Mouse (Mus musculus): ENCODE measurements around the gene Nop16.
"Not testable (repeated sequence)": the region's sequence is repeated elsewhere in the genome, so short reads cannot be mapped to it uniquely, and the experiment has no call there.

The Nop16 gene

GRCm38 (mm10) chr13:54589996-54590951, at the start of gene Nop16, which contains the start of gene Higd2a:
TSS of gene Nop16 (minus strand) at chr13:54590090.
TSS of gene Higd2a (plus strand) at chr13:54590207.
- DNase-seq (ENCODE audit: low read depth), result peak; percentile 96

- DNase-seq (ENCODE audit: low read depth), result no peak
Observed at GRCm38 (mm10) chr13:54635011-54635410, 45.1 kb upstream of the Nop16 start.

DNA sequence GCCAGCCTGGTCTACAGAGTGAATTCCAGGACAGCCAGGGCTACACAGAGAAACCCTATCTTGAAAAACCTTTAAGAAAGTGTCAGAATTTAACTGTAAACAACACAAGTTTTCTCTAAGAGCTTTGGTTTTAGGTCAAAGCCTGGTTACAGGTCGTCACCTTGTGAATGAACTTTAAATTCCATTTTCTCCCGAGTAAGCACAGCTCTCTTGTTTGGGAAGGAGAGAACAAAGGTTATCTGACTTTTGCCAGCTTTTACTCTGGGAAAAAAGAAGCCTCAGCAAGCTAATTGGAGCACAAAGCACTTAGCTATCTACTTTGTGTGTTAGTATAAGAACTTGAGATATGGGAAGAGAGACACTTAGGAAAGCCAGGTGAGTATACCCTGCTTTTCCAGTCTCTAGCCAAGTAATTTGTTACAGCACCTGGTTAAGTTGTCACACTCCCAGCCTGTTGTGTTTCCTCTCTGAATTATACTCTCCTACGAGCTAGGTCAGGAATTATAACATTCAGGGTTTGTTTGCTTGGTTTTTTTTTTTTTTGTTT, 42.9 kb upstream of the Nop16 start:
- no peak for DNase-seq (ENCODE audit: low read depth)

DNA sequence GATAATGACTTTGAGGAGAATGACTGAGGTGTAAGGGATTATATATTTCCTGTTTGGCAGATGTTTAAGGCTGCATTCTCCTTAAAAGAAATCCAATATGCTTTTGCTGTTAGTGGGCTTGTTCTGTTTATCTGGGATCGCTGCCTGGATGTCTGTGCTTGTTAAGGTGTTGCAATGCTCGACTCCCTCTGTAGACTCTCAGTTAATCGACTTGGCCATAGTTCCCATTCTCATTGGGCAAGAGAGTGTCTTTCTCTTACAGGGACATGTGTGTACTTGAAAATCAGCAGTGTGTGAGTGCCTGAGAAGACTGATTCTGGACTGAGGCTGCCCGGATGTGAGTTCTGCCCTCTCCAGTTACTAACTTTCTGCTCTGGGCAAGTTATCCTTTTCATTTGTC, 39.2 kb upstream of the Nop16 start:
- DNase-seq (ENCODE audit: low read depth), result peak; percentile 91

DNA sequence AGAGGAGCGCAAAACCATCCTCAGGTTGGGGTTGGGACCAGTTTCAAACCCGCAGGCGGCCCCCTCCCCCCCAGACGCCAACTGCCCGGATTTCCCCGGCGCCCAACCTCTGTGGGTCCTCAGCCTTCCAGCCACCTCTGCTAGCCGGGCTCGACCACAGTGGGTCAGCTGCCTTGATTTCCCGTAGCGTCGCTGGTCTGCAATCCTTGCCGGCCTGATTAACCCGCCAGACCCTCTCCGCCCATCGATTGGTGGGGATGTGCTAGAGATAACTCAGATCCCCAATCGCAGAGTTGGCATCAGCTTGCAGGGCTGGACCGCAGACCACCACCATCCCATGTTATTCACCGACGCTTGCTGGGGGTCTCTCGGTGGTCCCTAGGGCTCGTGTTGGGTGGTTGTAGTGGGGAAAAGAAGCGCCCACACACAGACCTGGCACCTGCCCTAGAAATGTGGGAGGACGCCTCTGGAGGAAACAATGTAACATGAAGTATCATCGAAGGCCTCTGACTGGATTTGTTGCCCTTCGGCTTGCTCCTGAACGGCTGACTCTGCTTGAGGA, 32.2 kb upstream of the Nop16 start:
- DNase-seq (ENCODE audit: low read depth), result no peak

GRCm38 (mm10) chr13:54621155-54621932, 31.5 kb upstream of the Nop16 start, which contains the start of gene Faf2:
TSS of gene Faf2 (plus strand) at chr13:54621784.
- DNase-seq (ENCODE audit: low read depth), result peak; percentile 86

DNA sequence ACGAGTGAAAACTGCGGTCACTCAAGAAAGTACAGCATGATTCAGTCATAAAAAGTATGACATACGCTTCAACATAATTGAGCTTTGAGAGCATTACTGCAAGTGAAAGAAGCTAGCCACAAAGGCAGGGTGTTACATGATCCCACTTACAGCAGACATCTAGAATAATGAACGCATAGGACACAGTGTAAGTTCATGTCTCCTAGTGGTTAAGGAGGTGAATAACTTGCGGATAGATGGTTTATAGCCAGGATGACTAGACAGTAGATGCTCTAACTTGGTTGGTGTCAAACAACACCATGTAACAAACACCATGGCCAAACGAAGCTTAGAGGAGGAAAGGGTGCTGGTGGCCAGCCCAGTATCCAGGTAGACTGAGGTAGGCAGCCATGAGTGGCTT, 27.1 kb upstream of the Nop16 start:
- DNase-seq (ENCODE audit: low read depth), result no peak

GRCm38 (mm10) chr13:54616307-54616706, 26.4 kb upstream of the Nop16 start:
- DNase-seq (ENCODE audit: low read depth), result no peak

- not testable (repeated sequence) for DNase-seq (ENCODE audit: low read depth)
Observed at GRCm38 (mm10) chr13:54613141-54613540, 23.3 kb upstream of the Nop16 start.

DNA sequence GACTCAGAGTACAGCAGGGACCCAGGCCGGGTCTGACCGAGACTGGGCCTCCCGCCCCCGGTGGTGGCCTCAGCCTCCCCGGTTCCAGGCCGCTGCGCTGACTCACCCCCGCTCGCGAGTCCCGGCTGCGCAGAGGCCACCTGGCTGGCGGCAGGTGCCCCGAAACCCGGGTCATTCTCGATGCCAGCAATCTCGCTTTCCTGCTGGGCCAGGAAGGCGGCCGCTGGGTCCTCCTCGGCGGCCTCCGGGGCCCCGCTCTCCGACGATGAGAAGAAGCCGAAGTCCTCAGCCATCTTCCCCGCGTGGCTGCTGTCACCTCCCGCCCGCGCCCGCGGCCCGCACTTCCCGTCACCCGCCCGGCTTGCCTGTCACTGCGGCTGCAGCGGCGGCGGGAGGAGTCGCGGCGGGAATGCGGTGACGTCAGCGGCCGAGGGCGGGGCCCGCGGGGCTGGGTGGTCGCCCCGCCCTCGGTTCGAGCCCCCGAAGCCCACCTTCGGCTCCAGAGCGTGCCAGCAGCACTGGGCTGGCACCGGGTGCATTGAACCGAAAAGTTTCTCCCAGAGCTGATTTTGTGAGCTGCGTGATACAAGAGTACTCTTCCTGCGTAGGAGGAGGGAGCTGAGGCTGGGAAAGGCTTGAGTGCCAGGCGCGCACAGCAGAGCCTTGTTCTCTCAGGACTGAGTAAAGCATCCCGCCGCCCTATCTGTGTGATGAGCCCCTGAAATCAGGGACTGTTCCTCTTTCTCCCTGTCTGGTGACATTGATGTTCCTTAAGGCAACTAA, 21.3 kb upstream of the Nop16 start, which contains the start of gene Cltb:
Cltb (minus strand) TSS at position 373 of the 783 bp plus-strand sequence.
- no peak for DNase-seq (ENCODE audit: low read depth)

DNA sequence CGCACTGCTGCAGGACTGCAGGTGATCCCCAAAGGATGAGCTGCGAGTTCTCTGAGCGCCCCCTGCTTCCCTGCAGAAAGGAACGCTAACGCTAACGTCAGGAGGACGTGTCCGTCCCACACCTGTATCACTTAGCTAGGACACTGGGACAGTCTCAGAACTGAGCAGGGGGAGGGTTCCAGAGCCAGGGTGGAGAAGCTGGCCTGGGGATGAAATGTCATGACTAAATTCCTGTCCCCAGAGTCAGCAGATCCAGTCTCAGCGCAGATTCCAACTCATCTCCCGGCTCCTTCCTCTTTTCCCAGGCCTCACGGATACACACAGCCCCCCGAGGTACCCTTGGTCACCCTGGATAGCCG, 20.7 kb upstream of the Nop16 start:
- no peak for DNase-seq (ENCODE audit: low read depth)

DNA sequence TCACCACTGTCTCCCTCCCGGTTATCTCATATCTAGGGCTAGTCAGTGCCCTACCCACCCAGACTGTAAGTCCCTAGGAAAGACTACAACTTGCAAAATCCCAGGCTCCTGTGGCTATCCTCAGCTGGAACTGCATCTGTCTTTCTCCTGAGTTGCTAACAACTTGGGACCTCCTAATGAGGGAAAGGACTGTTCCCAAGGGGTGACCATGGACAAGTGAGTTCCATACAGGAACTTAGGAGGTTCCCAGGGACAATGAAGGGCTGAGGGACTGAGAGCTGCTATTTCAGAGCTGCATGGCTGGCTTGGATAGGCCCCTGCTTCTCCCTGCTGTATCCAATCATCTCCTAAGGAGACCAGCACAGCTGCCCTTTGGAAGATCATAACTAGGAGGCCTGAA, 19.4 kb upstream of the Nop16 start:
- DNase-seq (ENCODE audit: low read depth), result no peak

DNA sequence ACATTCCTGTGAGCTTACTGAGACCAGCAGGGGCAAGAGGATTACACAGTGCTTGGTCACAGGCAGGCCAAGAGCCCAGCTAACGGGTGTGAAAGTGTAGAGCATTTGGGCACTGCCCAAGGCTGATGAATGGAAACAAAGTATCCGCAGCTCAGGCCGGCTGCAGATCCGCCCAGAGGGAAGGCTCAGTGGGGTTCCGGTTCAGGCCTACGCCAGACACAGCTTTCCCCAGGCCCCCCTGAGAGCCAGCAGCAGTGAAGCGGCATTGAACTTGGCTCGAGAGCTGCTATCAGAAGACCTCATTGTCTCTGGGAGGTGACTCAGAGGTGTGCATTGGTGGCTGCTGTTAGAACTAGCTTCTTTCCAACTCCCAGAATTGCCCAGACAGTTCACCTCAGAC, 18.8 kb upstream of the Nop16 start:
- DNase-seq (ENCODE audit: low read depth), result peak; percentile 91

- no peak for DNase-seq (ENCODE audit: low read depth)
Observed at GRCm38 (mm10) chr13:54608002-54608401, 18.1 kb upstream of the Nop16 start.

DNA sequence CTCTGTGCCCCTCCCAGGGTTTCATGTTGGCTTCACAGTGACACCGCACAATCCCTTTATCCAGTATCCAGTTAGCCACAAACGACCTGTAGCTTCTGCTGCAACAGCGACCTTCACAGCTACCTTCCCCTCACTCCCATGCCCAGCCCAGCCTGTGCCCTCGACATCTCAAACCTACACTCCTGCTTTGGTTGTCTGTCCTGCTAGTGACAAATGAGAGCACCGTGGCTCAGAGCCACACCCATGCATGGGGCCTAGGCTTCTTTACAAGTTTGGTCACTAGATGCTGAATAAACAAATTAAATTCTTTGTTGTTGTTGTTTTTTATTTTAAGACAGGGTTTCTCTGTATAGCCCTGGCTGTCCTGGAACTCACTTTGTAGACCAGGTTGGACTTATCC, 17.3 kb upstream of the Nop16 start:
- DNase-seq (ENCODE audit: low read depth), result no peak

DNA sequence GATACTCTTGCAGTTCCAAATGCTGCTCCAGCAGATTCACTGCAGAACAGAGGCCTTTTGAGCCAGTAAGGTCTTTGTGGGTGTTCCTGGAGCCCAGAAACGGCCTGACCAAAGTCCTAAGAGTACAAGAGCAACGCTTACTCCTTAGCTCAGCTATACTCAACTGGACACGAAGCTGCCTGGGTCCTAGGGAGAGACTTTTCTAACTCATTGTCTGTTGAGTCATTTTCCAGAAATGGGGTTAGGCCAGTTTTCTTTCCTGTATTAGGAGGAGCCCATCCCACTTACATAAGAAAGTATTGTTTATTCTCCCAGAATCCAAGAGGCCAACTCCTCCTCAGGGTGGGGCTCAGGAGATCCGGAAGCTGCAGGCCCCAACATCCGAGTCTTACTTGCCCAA, 15.5 kb upstream of the Nop16 start:
- no peak for DNase-seq (ENCODE audit: low read depth)

GRCm38 (mm10) chr13:54604221-54604620, 14.3 kb upstream of the Nop16 start:
- DNase-seq (ENCODE audit: low read depth), result no peak

GRCm38 (mm10) chr13:54603501-54603900, 13.6 kb upstream of the Nop16 start:
- no peak for DNase-seq (ENCODE audit: low read depth)

GRCm38 (mm10) chr13:54602639-54603111, 12.8 kb upstream of the Nop16 start:
- DNase-seq (ENCODE audit: low read depth), result no peak

- no peak for DNase-seq (ENCODE audit: low read depth)
Observed at GRCm38 (mm10) chr13:54598622-54599143, 8.8 kb upstream of the Nop16 start.

GRCm38 (mm10) chr13:54596870-54597269, 7.0 kb upstream of the Nop16 start:
- no peak for DNase-seq (ENCODE audit: low read depth)
